Mouse (Mus musculus) liver, adult 2 months (tissue): ENCODE data around the gene Eif6.

Source experiments
- CTCF ChIP-seq: fragments of 200-500 bp; IDR thresholded peaks from 2 replicates; pipeline ENCODE4 v1.5.1; 2011; ENCODE audit warnings: low read depth, low read length, control low read depth
- POLR2A ChIP-seq: fragments of 200-500 bp; IDR thresholded peaks from 2 replicates; pipeline ENCODE4 v1.6.1; 2011; ENCODE audit warnings: low read length, control low read depth; ENCODE audit not compliant: insufficient read depth; ENCODE audit errors: extremely low read depth

DNA sequence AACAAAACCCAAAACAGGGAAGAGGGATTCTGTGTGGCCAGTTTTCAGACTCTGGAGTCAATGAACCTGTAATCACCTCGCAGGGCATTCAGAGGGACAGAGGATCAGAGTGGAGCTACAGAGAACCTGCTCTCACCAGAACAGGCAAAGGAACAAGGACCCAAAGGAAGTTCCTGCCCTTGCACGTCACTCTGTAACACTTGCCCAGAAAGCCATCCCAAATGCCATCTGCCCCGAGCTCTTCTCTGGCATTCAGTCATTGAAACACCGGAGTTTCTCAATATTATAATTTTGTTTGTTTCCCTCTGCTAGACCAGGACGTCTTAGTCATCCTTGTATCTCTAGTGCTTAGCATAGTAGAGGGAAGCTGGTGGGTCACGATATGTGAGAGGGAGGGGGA lies 46.9 kb upstream of the Eif6 start:
- TF ChIP-seq POLR2A: no peak
- no peak for TF ChIP-seq CTCF
